Mouse (Mus musculus) retina, postnatal 1 day (tissue): Measurements from ENCODE around the gene Gm8298.
"Not testable (repeated sequence)": the region's sequence is repeated elsewhere in the genome, so short reads cannot be mapped to it uniquely, and the experiment has no call there.

Experiments
- DNase-seq: peaks from one replicate; pipeline ENCODE4 v3.0.0-alpha.2; 2012

Gene Gm8298

DNA sequence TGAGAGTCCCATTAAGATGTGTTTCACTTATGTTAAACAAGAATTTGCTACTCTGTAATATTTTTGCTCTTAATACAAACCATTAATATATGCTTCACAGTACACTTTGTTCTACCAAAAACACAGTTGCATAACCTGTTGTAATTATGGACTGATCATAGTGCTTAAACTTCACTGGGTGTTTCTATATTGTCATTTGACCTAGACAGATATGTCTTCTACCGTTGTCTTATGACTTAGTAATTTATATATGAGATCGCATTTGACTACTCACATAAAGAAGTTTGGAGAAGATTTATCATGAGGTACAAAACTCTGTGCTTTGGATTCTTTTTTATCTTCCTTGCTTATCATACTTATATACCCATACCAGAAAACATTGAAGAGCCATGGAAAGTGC, at the start of gene Gm8298:
Gene Gm8298, plus strand, starts transcription at position 301 of the 400 bp plus-strand sequence.
- DNase-seq, result no peak

DNA sequence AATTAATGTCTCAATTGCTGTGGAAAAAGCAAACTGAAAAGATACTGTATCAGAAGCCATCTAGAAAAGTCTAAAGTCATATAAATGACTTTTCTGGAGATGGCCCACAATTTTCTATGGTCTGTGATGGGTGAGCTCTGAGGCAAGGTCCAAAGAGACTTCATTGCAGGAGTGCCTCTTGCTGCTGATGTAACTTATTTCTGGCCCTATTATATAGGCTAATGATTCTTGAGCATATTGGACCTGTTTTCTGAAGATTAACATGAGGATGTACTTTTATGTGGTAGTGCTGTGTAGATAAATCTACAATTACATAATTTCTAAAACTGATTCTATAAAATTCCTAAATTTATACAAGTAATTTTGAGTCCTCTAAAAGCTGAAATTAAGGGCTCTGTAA, 47.7 kb upstream of the Gm8298 start:
- DNase-seq, result no peak

DNA sequence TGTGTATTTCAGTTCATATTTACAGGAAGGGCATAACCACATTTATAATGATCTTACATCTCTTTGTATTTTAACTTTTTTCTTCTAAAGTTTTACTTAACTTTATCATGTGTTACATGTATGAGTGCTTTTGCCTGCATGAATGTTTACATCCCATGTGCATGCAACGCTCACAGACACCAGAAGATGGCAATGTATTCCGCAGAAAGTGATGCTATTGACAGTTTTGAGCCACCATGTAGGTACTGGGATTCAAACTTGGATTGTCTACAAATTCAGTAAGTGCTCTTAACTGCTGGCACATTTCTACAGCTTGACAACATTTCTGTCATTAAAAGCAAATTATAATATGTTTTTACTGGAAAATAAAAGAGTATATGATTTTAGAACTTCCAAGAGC, 9.9 kb downstream of the Gm8298 start:
- DNase-seq, result peak; percentile 54

DNA sequence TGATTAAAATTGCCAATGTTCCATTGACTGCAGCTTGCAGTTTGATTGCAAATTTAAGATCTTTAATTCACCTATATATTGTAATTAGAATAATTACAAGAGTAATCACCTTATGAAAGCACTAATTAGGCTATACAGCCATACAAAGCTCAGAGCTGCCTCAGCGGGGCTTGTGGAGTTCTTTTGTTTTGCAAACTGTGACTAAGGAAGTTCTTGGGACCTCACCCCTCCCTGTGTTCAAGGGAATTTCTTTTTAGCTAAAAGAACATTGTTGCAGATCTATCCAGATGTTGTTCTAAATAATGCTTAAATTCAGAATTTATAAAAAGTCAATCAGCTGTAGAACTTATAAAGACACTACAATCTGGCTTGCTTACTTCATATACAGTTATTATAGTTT, 16.8 kb downstream of the Gm8298 start:
- not testable (repeated sequence) for DNase-seq

DNA sequence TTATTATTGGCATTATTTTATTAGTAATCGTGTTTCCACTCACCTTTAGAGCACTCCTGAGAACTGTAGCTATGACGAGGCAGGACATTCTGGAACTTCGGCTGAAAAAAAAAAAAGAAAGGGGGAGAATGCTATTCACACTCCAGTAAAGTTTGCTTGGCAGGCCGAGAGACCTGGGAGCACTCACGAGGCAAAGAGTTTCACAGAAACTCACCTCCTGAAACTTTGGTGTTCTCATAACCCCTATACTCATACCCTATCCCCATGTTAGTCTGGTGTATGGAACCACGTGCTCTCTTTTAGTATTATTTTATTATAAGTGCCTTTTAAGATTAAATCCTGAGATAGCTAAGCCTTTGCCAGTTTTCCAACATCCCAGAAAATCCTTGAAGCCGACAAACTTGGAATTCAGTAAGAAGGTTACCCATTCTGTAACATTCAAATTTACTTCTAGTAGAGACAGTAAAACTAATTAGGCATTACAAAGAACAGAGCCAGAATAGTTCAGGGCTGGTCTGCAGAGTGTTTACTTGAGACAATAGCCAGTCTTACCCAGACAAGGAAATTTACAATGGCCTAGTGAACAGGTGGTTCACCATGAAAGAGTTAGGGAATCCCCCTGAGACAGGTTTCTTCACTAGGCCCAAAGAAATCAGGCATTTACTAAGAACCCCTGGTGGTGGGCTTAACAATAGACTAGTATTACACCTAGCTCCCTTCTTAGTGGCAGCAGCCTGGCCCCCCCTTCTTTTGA, 19.1 kb downstream of the Gm8298 start:
- not testable (repeated sequence) for DNase-seq

DNA sequence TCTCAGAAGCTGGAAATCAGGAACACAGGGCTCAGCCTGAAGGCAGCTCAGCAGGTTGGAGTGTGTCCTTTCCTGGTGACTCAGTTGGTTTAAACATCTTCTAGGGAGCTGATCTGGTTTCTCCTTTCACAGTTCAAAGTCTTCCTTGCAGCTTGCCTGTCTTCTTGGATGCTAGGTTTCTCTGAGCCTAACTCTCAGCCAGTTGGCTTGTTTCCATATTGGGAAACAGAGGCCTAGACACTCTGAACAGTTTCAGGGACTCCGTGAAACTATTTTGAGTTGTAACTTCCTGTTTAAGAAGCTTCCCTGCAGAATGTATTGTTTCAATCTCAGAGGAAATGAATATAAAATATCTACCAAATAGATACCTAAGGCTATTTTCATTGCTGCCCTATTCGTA, 32.4 kb downstream of the Gm8298 start:
- no peak for DNase-seq

DNA sequence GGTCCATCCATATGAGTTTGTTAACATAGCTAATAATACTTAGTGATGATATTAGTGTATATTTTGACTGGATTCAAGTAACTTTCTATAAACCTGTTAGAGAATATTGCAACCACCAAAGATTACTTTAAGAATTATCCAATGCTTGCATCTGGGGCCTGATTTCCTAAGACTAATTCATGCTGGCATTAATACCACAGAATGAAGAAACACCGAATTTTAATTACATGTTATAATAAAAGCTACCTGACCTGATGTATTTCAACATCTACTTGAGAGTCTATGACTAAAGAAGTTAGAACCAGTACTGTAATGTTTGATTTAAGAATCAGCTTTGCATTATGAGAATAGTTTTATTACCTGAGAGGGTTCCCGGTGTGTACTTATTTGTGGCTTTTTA, 64.1 kb downstream of the Gm8298 start, which contains the start of gene C130079G13Rik:
Gene C130079G13Rik, plus strand, starts transcription at position 301 of the 400 bp plus-strand sequence.
- no peak for DNase-seq
